Mouse (Mus musculus): ENCODE data around the gene Rsg1. TPM values are rescaled to one million over a fixed set of nuclear protein-coding genes. Genes with fewer than 3 reads are reported as not detected.
A peak's percentile ranks its signal among the peaks of the same experiment; 100 is the strongest.

Rsg1 gene
- polyA plus RNA-seq, 1 experiment from 2014 or later: 4.0 TPM

DNA sequence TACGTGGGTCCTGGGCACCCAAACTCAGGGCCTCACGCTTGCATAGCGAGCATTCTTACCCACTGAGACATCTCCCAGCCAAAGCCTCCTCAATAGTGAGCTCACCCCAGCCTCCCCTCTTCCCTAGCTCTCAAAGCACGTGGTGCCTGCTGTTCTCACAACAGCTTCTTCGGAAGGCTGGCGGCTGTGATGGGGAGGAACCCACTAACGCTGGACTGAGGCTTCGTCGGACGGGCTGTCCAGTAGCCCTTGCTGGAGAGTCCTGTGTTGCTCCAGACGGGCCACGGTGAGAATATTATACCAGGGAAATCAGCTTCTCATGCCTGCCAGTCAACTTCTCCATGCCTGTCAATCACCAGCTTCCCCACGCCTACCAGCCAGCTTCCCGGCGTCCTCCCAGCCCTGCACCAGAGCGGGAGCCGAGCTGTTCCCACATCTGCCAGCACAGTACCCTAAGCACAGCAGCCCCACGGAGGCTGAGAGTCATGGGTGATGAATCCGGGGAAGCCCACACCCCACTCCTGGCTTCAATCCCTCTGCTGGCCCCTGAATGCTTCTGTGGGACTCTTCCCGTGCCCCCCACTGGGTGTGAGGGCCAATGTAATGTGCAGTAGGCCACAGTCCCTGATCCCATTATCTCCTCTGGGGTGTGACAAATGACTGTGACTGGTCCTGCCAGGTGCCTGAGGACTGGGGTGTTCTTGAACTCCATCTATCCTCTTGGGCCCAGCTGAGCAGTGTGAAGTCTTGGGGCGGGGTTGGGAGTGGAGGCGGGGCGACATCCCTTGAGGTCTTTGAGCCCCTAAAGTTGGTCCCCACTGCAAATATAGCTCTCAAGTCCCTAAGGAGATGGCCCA is 61.0 kb downstream of the Rsg1 start:
- Histone ChIP-seq H3K27me3 (ENCODE audit: insufficient read depth, poor library complexity, severe bottlenecking) (peaks cover 16% of the 10 kb centered on the region; the same call in 1 of the 2 replicates), H3K9me3 (no peaks in the 10 kb centered on the region), H3K4me1 (peaks cover 48% of the 10 kb centered on the region), H3K36me3 (no peaks in the 10 kb centered on the region), H3K4me3 (peak overlapping the region; percentile 35), H3K27ac (peak overlapping the region; percentile 62)
- DNase-seq (ENCODE audit: low spot score): no peak
- WGBS: 22% methylated on average over 23 of the region's 23 CpGs

Other genes starting within 250 kb of the Rsg1 start
- gene Atp13a2, start 227.1 kb upstream of the Rsg1 start, polyA plus RNA-seq (2016; fragmentation: Nextera tagmentation; extraction: Ambion mirVana): 34.9 and 37.8 TPM in 2 replicates
- 159 and 233 TPM in 2 replicates for gene Mfap2, start 203.5 kb upstream of the Rsg1 start, polyA plus RNA-seq (2016; fragmentation: Nextera tagmentation; extraction: Ambion mirVana)
- 4.7 and 6.4 TPM in 2 replicates for gene Crocc, start 153.4 kb upstream of the Rsg1 start, polyA plus RNA-seq (2016; fragmentation: Nextera tagmentation; extraction: Ambion mirVana)
- gene Necap2, start 135.6 kb upstream of the Rsg1 start, polyA plus RNA-seq (2016; fragmentation: Nextera tagmentation; extraction: Ambion mirVana): 41.9 and 53.4 TPM in 2 replicates
- gene Spata21, start 125.6 kb upstream of the Rsg1 start, polyA plus RNA-seq (2016; fragmentation: Nextera tagmentation; extraction: Ambion mirVana): 0.05 TPM in 1 of 2 replicates, not detected in the other
- 36.6 and 39.0 TPM in 2 replicates for gene Szrd1, start 74.2 kb upstream of the Rsg1 start, polyA plus RNA-seq (2016; fragmentation: Nextera tagmentation; extraction: Ambion mirVana)
- 16.3 and 21.8 TPM in 2 replicates for gene Fbxo42, start 66.0 kb upstream of the Rsg1 start, polyA plus RNA-seq (2016; fragmentation: Nextera tagmentation; extraction: Ambion mirVana)
- 1.2 and 3.7 TPM in 2 replicates for gene Arhgef19, start 25.5 kb downstream of the Rsg1 start, polyA plus RNA-seq (2016; fragmentation: Nextera tagmentation; extraction: Ambion mirVana)
- gene Epha2, start 87.3 kb downstream of the Rsg1 start, polyA plus RNA-seq (2016; fragmentation: Nextera tagmentation; extraction: Ambion mirVana): 5.2 and 6.3 TPM in 2 replicates
- gene Fam131c, start 154.3 kb downstream of the Rsg1 start, polyA plus RNA-seq (2016; fragmentation: Nextera tagmentation; extraction: Ambion mirVana): 0.62 and 1.2 TPM in 2 replicates
- gene Clcnka, start 184.8 kb downstream of the Rsg1 start, polyA plus RNA-seq (2016; fragmentation: Nextera tagmentation; extraction: Ambion mirVana): 0.11 and 0.44 TPM in 2 replicates
- 0.93 and 1.3 TPM in 2 replicates for gene Clcnkb, start 202.1 kb downstream of the Rsg1 start, polyA plus RNA-seq (2016; fragmentation: Nextera tagmentation; extraction: Ambion mirVana)
- gene Hspb7, start 206.8 kb downstream of the Rsg1 start, polyA plus RNA-seq (2016; fragmentation: Nextera tagmentation; extraction: Ambion mirVana): 61.5 and 132 TPM in 2 replicates
- gene Srarp, start 222.1 kb downstream of the Rsg1 start, polyA plus RNA-seq (2016; fragmentation: Nextera tagmentation; extraction: Ambion mirVana): not detected in 2 replicates
- 31.5 and 33.7 TPM in 2 replicates for gene Zbtb17, start 230.7 kb downstream of the Rsg1 start, polyA plus RNA-seq (2016; fragmentation: Nextera tagmentation; extraction: Ambion mirVana)